Comparison of ENCODE assay signal across 8 mouse cellular contexts in the genomic region with DNA sequence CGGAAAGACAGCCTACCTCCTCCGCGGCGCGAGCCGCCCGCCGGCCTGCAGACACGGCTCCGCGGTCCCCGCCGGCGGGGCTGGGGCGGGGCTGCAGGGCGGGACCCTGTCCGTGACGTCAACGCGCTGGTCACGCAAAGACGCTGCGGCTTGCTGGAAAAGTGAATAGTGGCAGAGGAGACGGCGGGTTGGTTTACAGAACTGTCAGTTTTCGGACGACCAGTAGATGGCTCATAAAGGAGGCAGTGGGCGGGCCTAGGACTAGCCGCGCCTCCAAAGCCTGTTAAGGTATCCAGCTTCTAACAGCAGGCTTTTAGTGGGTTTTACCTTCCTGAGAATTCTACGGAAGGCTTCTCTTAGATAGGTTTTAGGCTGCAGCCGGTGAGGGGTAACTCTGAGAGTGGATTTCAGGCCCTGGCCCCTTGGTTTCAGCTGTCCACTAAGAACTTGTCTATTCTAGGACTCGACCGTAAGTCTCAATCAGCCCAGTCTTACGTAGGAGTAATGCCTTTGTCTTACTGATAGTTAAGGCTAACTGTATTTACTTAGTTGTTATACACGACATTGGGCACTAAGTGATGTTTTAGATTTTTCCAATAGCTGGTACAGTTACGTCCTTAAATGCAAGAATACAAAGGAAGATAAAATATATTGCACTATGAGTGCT. TPM values are rescaled to one million over a fixed set of nuclear protein-coding genes. Genes with fewer than 3 reads are reported as not detected.
A peak's percentile ranks its signal among the peaks of the same experiment; 100 is the strongest.
DNase-seq lines count a peak whose midpoint lies in the region; ATAC-seq lines count a peak whose summit lies in the region.

A gene (minus strand): TSS at position 108 of the 667 bp plus-strand sequence.

- no peaks in the 10 kb centered on the region for H3K9me3 ChIP-seq in hindbrain, embryonic 14.5 days (ENCODE audit: control insufficient read depth, low read length)

- peak within 1 kb of the TSS; percentile 99 for H3K9ac ChIP-seq in hindbrain, embryonic 14.5 days

- H3K27ac ChIP-seq in hindbrain, embryonic 14.5 days: peak within 1 kb of the TSS; percentile 91

- H3K4me2 ChIP-seq in hindbrain, embryonic 14.5 days (replicated peaks): peak within 1 kb of the TSS; percentile 76

- H3K4me3 ChIP-seq in hindbrain, embryonic 14.5 days (replicated peaks; ENCODE audit: low read length): peak within 1 kb of the TSS; percentile 91

- WGBS in hindbrain, embryonic 14.5 days: 1% methylated on average over 37 of the region's 37 CpGs

- H3K36me3 ChIP-seq in hindbrain, embryonic 14.5 days (replicated peaks; ENCODE audit: control insufficient read depth, insufficient read depth): no peaks in the 10 kb centered on the region

- ATAC-seq in hindbrain, embryonic 14.5 days (ENCODE audit: low FRiP score): peak; percentile 99

- no peaks in the 10 kb centered on the region for H3K27me3 ChIP-seq in hindbrain, embryonic 14.5 days (ENCODE audit: control insufficient read depth, insufficient read depth, low read length)

- peaks cover 28% of the 10 kb centered on the region for H3K4me1 ChIP-seq in hindbrain, embryonic 14.5 days (replicated peaks; ENCODE audit: control insufficient read depth, insufficient read depth, low read length)

- peak; percentile 99 for DNase-seq in R1 (ENCODE audit: low read depth, low spot score)
- DNase-seq in cerebellum, postnatal 25 days: peak; percentile 99
- peak; percentile 96 to 98 for DNase-seq in frontal cortex, postnatal 25 days (ENCODE audit: low spot score in 2 of 2)
- peak; percentile 97 for DNase-seq in hindbrain, embryonic 14.5 days (ENCODE audit: low spot score)
- DNase-seq in layer of hippocampus, postnatal 36 days: peak; percentile 97 to 98
- peak; percentile 100 for DNase-seq in lung, postnatal 36 days
- DNase-seq in retina, postnatal 1 day: peak; percentile 99
- DNase-seq in urinary bladder, adult 18-20 months (ENCODE audit: low spot score in 2 of 2): peak; percentile 98 to 99

RNA-seq across cellular contexts. Expression of the gene that starts here (rescaled TPM):
- polyA plus RNA-seq in hindbrain, embryonic 14.5 days (2014; fragmentation: Nextera tagmentation; extraction: Ambion mirVana): 214 and 223 TPM in 2 replicates
- 10 to 100 TPM; 67.4 to 68.9 TPM for total RNA-seq in layer of hippocampus, postnatal 36 days (2021)

Comparison
In these comparisons a context has a peak if more than half of its experiments do, and no peak if none do; other contexts are left out.
1. Peak in every context shown above with its lines: DNase-seq, ATAC-seq, H3K4me3 ChIP-seq and H3K27ac ChIP-seq.